Mouse (Mus musculus) heart, embryonic 16.5 days (tissue): Measurements from ENCODE around the gene Ppard. TPM values are rescaled to one million over a fixed set of nuclear protein-coding genes. Genes with fewer than 3 reads are reported as not detected.
A peak's percentile ranks its signal among the peaks of the same experiment; 100 is the strongest.

Source experiments
- ATAC-seq: fragments of 200-750 bp; cut with Nextera tagmentation; replicated peaks from 2 replicates; pipeline ENCODE4 v1.8.0; 2017; ENCODE audit warnings: moderate number of reproducible peaks; ENCODE audit not compliant: insufficient read depth, low FRiP score; ENCODE audit errors: extremely low read depth
- H3K27ac ChIP-seq: fragments of 300-500 bp; sonication (generic); 2 replicates; pipeline ENCODE4 v1.5.1; 2014; ENCODE audit warnings: mild to moderate bottlenecking, low read length, control low read depth, moderate library complexity
- H3K27me3 ChIP-seq: fragments of 300-500 bp; sonication (generic); 2 replicates; pipeline ENCODE4 v1.6.1; 2014; ENCODE audit warnings: low read length, mixed read lengths; ENCODE audit not compliant: control insufficient read depth, insufficient read depth
- H3K36me3 ChIP-seq: fragments of 300-500 bp; sonication (generic); 2 replicates; pipeline ENCODE4 v1.6.1; 2014; ENCODE audit not compliant: control insufficient read depth, insufficient read depth
- H3K4me1 ChIP-seq: fragments of 300-500 bp; sonication (generic); 2 replicates; pipeline ENCODE4 v1.6.1; 2014; ENCODE audit warnings: low read length, mixed read lengths; ENCODE audit not compliant: control insufficient read depth, insufficient read depth
- H3K4me2 ChIP-seq: fragments of 300-500 bp; sonication (generic); 2 replicates; pipeline ENCODE4 v1.6.1; 2014; ENCODE audit warnings: low read depth, mild to moderate bottlenecking, control low read depth, low read length
- H3K4me3 ChIP-seq: fragments of 300-500 bp; sonication (generic); 2 replicates; pipeline ENCODE4 v1.5.1; 2014; ENCODE audit warnings: mild to moderate bottlenecking, control low read depth, low read length
- H3K9ac ChIP-seq: fragments of 300-500 bp; sonication (generic); 2 replicates; pipeline ENCODE4 v1.6.1; 2014; ENCODE audit warnings: low read length, control low read depth
- H3K9me3 ChIP-seq: fragments of 300-500 bp; sonication (generic); replicated peaks from 2 replicates; pipeline ENCODE4 v1.6.1; 2016; ENCODE audit warnings: low read length; ENCODE audit not compliant: control insufficient read depth
- WGBS: fragments of 180-500 bp; shearing (Covaris S2); extraction: QIAGEN DNeasy Blood & Tissue Kit; methylation state at CpG from one replicate; pipeline ENCODE4 v1.1.7; 2014; 5-methylcytosine and 5-hydroxymethylcytosine counted together
- polyA plus RNA-seq: library from polyadenylated mRNA; unstranded; fragments of >200 nt; fragmentation: Nextera tagmentation; extraction: Ambion mirVana; gene quantifications from 2 replicates; pipeline ENCODE4 v1.2.1, GENCODE M21; 2015

Ppard gene
- polyA plus RNA-seq, 1 experiment from 2014 or later, result 1.2 TPM

GRCm38 (mm10) chr17:28272837-28273236 lies 40.3 kb downstream of the Ppard start:
- Histone ChIP-seq H3K27me3 (no peaks in the 10 kb centered on the region), H3K9me3 (no peaks in the 10 kb centered on the region), H3K9ac (no peak overlapping the region), H3K36me3 (no peaks in the 10 kb centered on the region), H3K4me3 (no peak overlapping the region), H3K4me1 (peaks cover 5% of the 10 kb centered on the region), H3K27ac (no peak overlapping the region), H3K4me2 (no peak overlapping the region)
- 56% methylated on average over 6 of the region's 6 CpGs for WGBS
- ATAC-seq, result no peak

- no peaks in the 10 kb centered on the region for H3K27me3 ChIP-seq
- H3K9ac ChIP-seq, result no peak overlapping the region
- H3K4me1 ChIP-seq, result peaks cover 16% of the 10 kb centered on the region
- no peak for ATAC-seq
- no peak overlapping the region for H3K4me3 ChIP-seq
- 79% methylated on average over 3 of the region's 3 CpGs for WGBS
- no peaks in the 10 kb centered on the region for H3K36me3 ChIP-seq
- no peak overlapping the region for H3K4me2 ChIP-seq
- H3K9me3 ChIP-seq, result no peaks in the 10 kb centered on the region
- H3K27ac ChIP-seq, result no peak overlapping the region
Observed at GRCm38 (mm10) chr17:28274739-28275138, 42.2 kb downstream of the Ppard start.

GRCm38 (mm10) chr17:28277226-28277625 lies 44.7 kb downstream of the Ppard start:
- H3K4me3 ChIP-seq, result no peak overlapping the region
- no peak overlapping the region for H3K27ac ChIP-seq
- WGBS, result 81% methylated on average over 14 of the region's 14 CpGs
- H3K9me3 ChIP-seq, result no peaks in the 10 kb centered on the region
- peaks cover 30% of the 10 kb centered on the region for H3K4me1 ChIP-seq
- no peak overlapping the region for H3K4me2 ChIP-seq
- no peaks in the 10 kb centered on the region for H3K36me3 ChIP-seq
- ATAC-seq, result no peak
- no peaks in the 10 kb centered on the region for H3K27me3 ChIP-seq
- H3K9ac ChIP-seq, result no peak overlapping the region

GRCm38 (mm10) chr17:28277721-28278120 lies 45.2 kb downstream of the Ppard start:
- ATAC-seq, result no peak
- no peaks in the 10 kb centered on the region for H3K27me3 ChIP-seq
- no peaks in the 10 kb centered on the region for H3K36me3 ChIP-seq
- H3K9me3 ChIP-seq, result no peaks in the 10 kb centered on the region
- H3K4me1 ChIP-seq, result peaks cover 27% of the 10 kb centered on the region
- H3K9ac ChIP-seq, result no peak overlapping the region
- WGBS, result 75% methylated on average over 10 of the region's 10 CpGs
- no peak overlapping the region for H3K27ac ChIP-seq
- H3K4me3 ChIP-seq, result no peak overlapping the region
- H3K4me2 ChIP-seq, result no peak overlapping the region

- Histone ChIP-seq H3K36me3 (no peaks in the 10 kb centered on the region), H3K27me3 (no peaks in the 10 kb centered on the region), H3K4me3 (no peak overlapping the region), H3K4me1 (peaks cover 27% of the 10 kb centered on the region), H3K4me2 (no peak overlapping the region), H3K27ac (no peak overlapping the region), H3K9ac (no peak overlapping the region), H3K9me3 (no peaks in the 10 kb centered on the region)
- no peak for ATAC-seq
- 77% methylated on average over 3 of the region's 3 CpGs for WGBS
Observed at GRCm38 (mm10) chr17:28278156-28278555, 45.7 kb downstream of the Ppard start.

- 58% methylated on average over 4 of the region's 4 CpGs for WGBS
- Histone ChIP-seq H3K9me3 (no peaks in the 10 kb centered on the region), H3K9ac (peak overlapping the region; percentile 57), H3K4me3 (no peak overlapping the region), H3K36me3 (no peaks in the 10 kb centered on the region), H3K4me1 (peaks cover 27% of the 10 kb centered on the region), H3K4me2 (no peak overlapping the region), H3K27me3 (no peaks in the 10 kb centered on the region), H3K27ac (no peak overlapping the region)
- ATAC-seq, result no peak
Observed at GRCm38 (mm10) chr17:28279236-28279635, 46.7 kb downstream of the Ppard start.

- ATAC-seq, result peak; percentile 77
- WGBS, result 44% methylated on average over 15 of the region's 15 CpGs
- H3K4me2 ChIP-seq, result peak overlapping the region; percentile 34
Observed at GRCm38 (mm10) chr17:28279780-28280422, 47.4 kb downstream of the Ppard start.

GRCm38 (mm10) chr17:28280423-28280800 lies 47.9 kb downstream of the Ppard start:
- H3K27me3 ChIP-seq, result no peaks in the 10 kb centered on the region
- peak overlapping the region; percentile 57 for H3K9ac ChIP-seq
- H3K4me2 ChIP-seq, result peak overlapping the region; percentile 34
- H3K4me3 ChIP-seq, result no peak overlapping the region
- no peaks in the 10 kb centered on the region for H3K36me3 ChIP-seq
- H3K9me3 ChIP-seq, result no peaks in the 10 kb centered on the region
- peaks cover 27% of the 10 kb centered on the region for H3K4me1 ChIP-seq
- peak; percentile 21; the same call in 1 of the 2 replicates for ATAC-seq
- WGBS, result 62% methylated on average over 7 of the region's 7 CpGs
- H3K27ac ChIP-seq, result peak overlapping the region; percentile 45

More at GRCm38 (mm10) chr17:28279780-28280422, 47.4 kb downstream of the Ppard start:
- Histone ChIP-seq H3K27ac (peak overlapping the region; percentile 45), H3K4me3 (no peak overlapping the region), H3K9me3 (no peaks in the 10 kb centered on the region), H3K36me3 (no peaks in the 10 kb centered on the region), H3K9ac (peak overlapping the region; percentile 57), H3K27me3 (no peaks in the 10 kb centered on the region), H3K4me1 (peaks cover 27% of the 10 kb centered on the region)

GRCm38 (mm10) chr17:28280831-28281377 lies 48.4 kb downstream of the Ppard start:
- 48% methylated on average over 5 of the region's 5 CpGs for WGBS
- Histone ChIP-seq H3K27me3 (no peaks in the 10 kb centered on the region), H3K9ac (no peak overlapping the region), H3K4me1 (peaks cover 27% of the 10 kb centered on the region), H3K9me3 (no peaks in the 10 kb centered on the region), H3K4me3 (no peak overlapping the region), H3K4me2 (no peak overlapping the region), H3K36me3 (no peaks in the 10 kb centered on the region), H3K27ac (no peak overlapping the region)
- no peak for ATAC-seq
